Mouse (Mus musculus) neural tube, embryonic 15.5 days (tissue): Measurements from ENCODE around the gene Rprd1b. TPM values are rescaled to one million over a fixed set of nuclear protein-coding genes. Genes with fewer than 3 reads are reported as not detected.

Experiments used
- ATAC-seq: fragments of 200-750 bp; cut with Nextera tagmentation; 2 replicates; pipeline ENCODE4 v1.8.0; 2017; ENCODE audit warnings: mild to moderate bottlenecking, moderate TSS enrichment, moderate library complexity; ENCODE audit not compliant: low FRiP score
- H3K27ac ChIP-seq: fragments of 300-500 bp; sonication (generic); replicated peaks from 2 replicates; pipeline ENCODE4 v1.5.1; 2015; ENCODE audit warnings: mild to moderate bottlenecking, inconsistent platforms
- H3K27me3 ChIP-seq: fragments of 300-500 bp; sonication (generic); replicated peaks from 2 replicates; pipeline ENCODE4 v1.6.1; 2015; ENCODE audit warnings: inconsistent platforms
- H3K36me3 ChIP-seq: fragments of 300-500 bp; sonication (generic); 2 replicates; pipeline ENCODE4 v1.6.1; 2015; ENCODE audit warnings: inconsistent platforms
- H3K4me1 ChIP-seq: fragments of 300-500 bp; sonication (generic); 2 replicates; pipeline ENCODE4 v1.6.1; 2015; ENCODE audit warnings: inconsistent platforms
- H3K4me2 ChIP-seq: fragments of 300-500 bp; sonication (generic); 2 replicates; pipeline ENCODE4 v1.6.1; 2015; ENCODE audit warnings: inconsistent platforms, mild to moderate bottlenecking, moderate library complexity
- H3K4me3 ChIP-seq: fragments of 300-500 bp; sonication (generic); replicated peaks from 2 replicates; pipeline ENCODE4 v1.5.1; 2015; ENCODE audit warnings: mild to moderate bottlenecking, inconsistent platforms
- H3K9ac ChIP-seq: fragments of 300-500 bp; sonication (generic); replicated peaks from 2 replicates; pipeline ENCODE4 v1.6.1; 2015; ENCODE audit warnings: mild to moderate bottlenecking, inconsistent platforms
- H3K9me3 ChIP-seq: fragments of 300-500 bp; sonication (generic); replicated peaks from 2 replicates; pipeline ENCODE4 v1.6.1; 2016; ENCODE audit warnings: inconsistent platforms
- WGBS: fragments of 180-500 bp; shearing (Covaris S2); methylation state at CpG from one replicate; pipeline ENCODE4 v1.1.7; 2015; ENCODE audit warnings: mixed read lengths; 5-methylcytosine and 5-hydroxymethylcytosine counted together
- polyA plus RNA-seq: library from polyadenylated mRNA; unstranded; fragments of >200 nt; fragmentation: Nextera tagmentation; extraction: Ambion mirVana; gene quantifications from 2 replicates; pipeline ENCODE4 v1.2.1, GENCODE M21; 2015

Rprd1b gene
- polyA plus RNA-seq, 1 experiment from 2014 or later: 28.5 TPM

GRCm38 (mm10) chr2:158080622-158081241 lies 52.4 kb downstream of the Rprd1b start:
- WGBS: 90% methylated on average over 9 of the region's 9 CpGs
- no peak for ATAC-seq

GRCm38 (mm10) chr2:158084486-158084885 lies 56.2 kb downstream of the Rprd1b start:
- no peak overlapping the region for H3K4me2 ChIP-seq
- H3K36me3 ChIP-seq: no peaks in the 10 kb centered on the region
- H3K4me1 ChIP-seq: 0 out of 2 replicates have a peak, but pooled peaks cover 4% of the 10 kb centered on the region
- H3K27ac ChIP-seq: no peak overlapping the region
- no peak overlapping the region for H3K9ac ChIP-seq
- ATAC-seq: no peak
- 57% methylated on average over 8 of the region's 8 CpGs for WGBS
- no peaks in the 10 kb centered on the region for H3K27me3 ChIP-seq
- no peak overlapping the region for H3K4me3 ChIP-seq
- no peaks in the 10 kb centered on the region for H3K9me3 ChIP-seq

More at GRCm38 (mm10) chr2:158080622-158081241, 52.4 kb downstream of the Rprd1b start:
- H3K27ac ChIP-seq: no peak overlapping the region
- H3K27me3 ChIP-seq: no peaks in the 10 kb centered on the region
- H3K9me3 ChIP-seq: no peaks in the 10 kb centered on the region
- H3K4me3 ChIP-seq: no peak overlapping the region
- H3K36me3 ChIP-seq: peaks cover 20% of the 10 kb centered on the region
- no peak overlapping the region for H3K4me2 ChIP-seq
- H3K4me1 ChIP-seq: peaks cover 11% of the 10 kb centered on the region
- no peak overlapping the region for H3K9ac ChIP-seq

- Histone ChIP-seq H3K27ac (no peak overlapping the region), H3K36me3 (no peaks in the 10 kb centered on the region), H3K9ac (no peak overlapping the region), H3K27me3 (no peaks in the 10 kb centered on the region), H3K4me3 (no peak overlapping the region), H3K4me2 (no peak overlapping the region), H3K9me3 (no peaks in the 10 kb centered on the region), H3K4me1 (peaks cover 12% of the 10 kb centered on the region; the same call in 1 of the 2 replicates)
- 86% methylated on average over 4 of the region's 4 CpGs for WGBS
- ATAC-seq: no peak
Measured at GRCm38 (mm10) chr2:158090096-158090495, 61.8 kb downstream of the Rprd1b start.

- H3K36me3 ChIP-seq: no peaks in the 10 kb centered on the region
- H3K4me1 ChIP-seq: peaks cover 12% of the 10 kb centered on the region; the same call in 1 of the 2 replicates
- H3K4me3 ChIP-seq: no peak overlapping the region
- H3K4me2 ChIP-seq: no peak overlapping the region
- no peak overlapping the region for H3K27ac ChIP-seq
- no peak for ATAC-seq
- H3K9ac ChIP-seq: no peak overlapping the region
- H3K9me3 ChIP-seq: no peaks in the 10 kb centered on the region
- 31% methylated on average over 5 of the region's 5 CpGs for WGBS
- no peaks in the 10 kb centered on the region for H3K27me3 ChIP-seq
Measured at GRCm38 (mm10) chr2:158093345-158093744, 65.0 kb downstream of the Rprd1b start.

- Histone ChIP-seq H3K4me3 (no peak overlapping the region), H3K36me3 (no peaks in the 10 kb centered on the region), H3K27me3 (no peaks in the 10 kb centered on the region), H3K4me1 (peaks cover 12% of the 10 kb centered on the region; the same call in 1 of the 2 replicates), H3K4me2 (no peak overlapping the region), H3K9ac (no peak overlapping the region), H3K27ac (no peak overlapping the region), H3K9me3 (no peaks in the 10 kb centered on the region)
- 86% methylated on average over 7 of the region's 7 CpGs for WGBS
- ATAC-seq: no peak
Measured at GRCm38 (mm10) chr2:158094300-158094699, 66.0 kb downstream of the Rprd1b start.

GRCm38 (mm10) chr2:158094846-158095245 lies 66.5 kb downstream of the Rprd1b start:
- H3K4me2 ChIP-seq: no peak overlapping the region
- no peak for ATAC-seq
- H3K9me3 ChIP-seq: no peaks in the 10 kb centered on the region
- H3K36me3 ChIP-seq: no peaks in the 10 kb centered on the region
- no peak overlapping the region for H3K9ac ChIP-seq
- no peak overlapping the region for H3K27ac ChIP-seq
- H3K4me3 ChIP-seq: no peak overlapping the region
- H3K27me3 ChIP-seq: no peaks in the 10 kb centered on the region
- H3K4me1 ChIP-seq: peaks cover 12% of the 10 kb centered on the region; the same call in 1 of the 2 replicates
- WGBS: 91% methylated on average over 5 of the region's 5 CpGs

GRCm38 (mm10) chr2:158097071-158097470 lies 68.8 kb downstream of the Rprd1b start:
- no peaks in the 10 kb centered on the region for H3K36me3 ChIP-seq
- no peak overlapping the region for H3K27ac ChIP-seq
- no peak overlapping the region for H3K4me3 ChIP-seq
- no peaks in the 10 kb centered on the region for H3K9me3 ChIP-seq
- no peak overlapping the region for H3K4me2 ChIP-seq
- peaks cover 10% of the 10 kb centered on the region; the same call in 1 of the 2 replicates for H3K4me1 ChIP-seq
- no peak overlapping the region for H3K9ac ChIP-seq
- 80% methylated on average over 5 of the region's 5 CpGs for WGBS
- H3K27me3 ChIP-seq: no peaks in the 10 kb centered on the region
- ATAC-seq: no peak

GRCm38 (mm10) chr2:158098730-158099129 lies 70.4 kb downstream of the Rprd1b start:
- Histone ChIP-seq H3K36me3 (no peaks in the 10 kb centered on the region), H3K4me1 (peaks cover 6% of the 10 kb centered on the region; the same call in 1 of the 2 replicates), H3K4me3 (no peak overlapping the region), H3K4me2 (no peak overlapping the region), H3K9ac (no peak overlapping the region), H3K27me3 (no peaks in the 10 kb centered on the region), H3K9me3 (no peaks in the 10 kb centered on the region), H3K27ac (no peak overlapping the region)
- 86% methylated on average over 5 of the region's 5 CpGs for WGBS
- ATAC-seq: no peak

- 87% methylated on average over 3 of the region's 3 CpGs for WGBS
- Histone ChIP-seq H3K4me1 (no peaks in the 10 kb centered on the region), H3K9me3 (no peaks in the 10 kb centered on the region)
Measured at GRCm38 (mm10) chr2:158099537-158099936, 71.2 kb downstream of the Rprd1b start.

GRCm38 (mm10) chr2:158101768-158102167 lies 73.5 kb downstream of the Rprd1b start:
- no peaks in the 10 kb centered on the region for H3K36me3 ChIP-seq
- no peaks in the 10 kb centered on the region for H3K9me3 ChIP-seq
- no peak for ATAC-seq
- H3K27me3 ChIP-seq: no peaks in the 10 kb centered on the region
- H3K4me1 ChIP-seq: peaks cover 2% of the 10 kb centered on the region
- no peak overlapping the region for H3K4me2 ChIP-seq
- WGBS: 71% methylated on average over 5 of the region's 5 CpGs
- no peak overlapping the region for H3K27ac ChIP-seq
- no peak overlapping the region for H3K4me3 ChIP-seq
- H3K9ac ChIP-seq: no peak overlapping the region

More at GRCm38 (mm10) chr2:158099537-158099936, 71.2 kb downstream of the Rprd1b start:
- ATAC-seq: no peak
- H3K9ac ChIP-seq: no peak overlapping the region
- no peaks in the 10 kb centered on the region for H3K27me3 ChIP-seq
- no peaks in the 10 kb centered on the region for H3K36me3 ChIP-seq
- H3K4me2 ChIP-seq: no peak overlapping the region
- no peak overlapping the region for H3K4me3 ChIP-seq
- H3K27ac ChIP-seq: no peak overlapping the region

- no peak overlapping the region for H3K27ac ChIP-seq
- H3K36me3 ChIP-seq: no peaks in the 10 kb centered on the region
- 65% methylated on average over 6 of the region's 6 CpGs for WGBS
- H3K4me3 ChIP-seq: no peak overlapping the region
- H3K4me1 ChIP-seq: peaks cover 12% of the 10 kb centered on the region
- H3K27me3 ChIP-seq: no peaks in the 10 kb centered on the region
- no peak overlapping the region for H3K9ac ChIP-seq
- H3K9me3 ChIP-seq: no peaks in the 10 kb centered on the region
- no peak overlapping the region for H3K4me2 ChIP-seq
- no peak for ATAC-seq
Measured at GRCm38 (mm10) chr2:158104966-158105365, 76.7 kb downstream of the Rprd1b start.

- H3K27me3 ChIP-seq: no peaks in the 10 kb centered on the region
- ATAC-seq: no peak
- peaks cover 12% of the 10 kb centered on the region for H3K4me1 ChIP-seq
- H3K9me3 ChIP-seq: no peaks in the 10 kb centered on the region
- no peak overlapping the region for H3K4me2 ChIP-seq
- WGBS: 88% methylated on average over 6 of the region's 6 CpGs
- H3K36me3 ChIP-seq: no peaks in the 10 kb centered on the region
- no peak overlapping the region for H3K9ac ChIP-seq
- no peak overlapping the region for H3K27ac ChIP-seq
- no peak overlapping the region for H3K4me3 ChIP-seq
Measured at GRCm38 (mm10) chr2:158105605-158106004, 77.3 kb downstream of the Rprd1b start.
